Mouse (Mus musculus) testis, postnatal 14 days (tissue): ENCODE data around the gene Nfia.
A peak's percentile ranks its signal among the peaks of the same experiment; 100 is the strongest.

Experiments used
- DNase-seq: peaks from one replicate; pipeline ENCODE4 v3.0.0; 2021; ENCODE audit warnings: low spot score

Nfia gene

GRCm38 (mm10) chr4:97912155-97912554, 139.6 kb downstream of the Nfia start:
- no peak for DNase-seq

GRCm38 (mm10) chr4:97912560-97912959, 140.0 kb downstream of the Nfia start:
- no peak for DNase-seq

GRCm38 (mm10) chr4:97914348-97914747, 141.8 kb downstream of the Nfia start:
- no peak for DNase-seq

- DNase-seq, result no peak
These were observed 142.2 kb downstream of the Nfia start for GRCm38 (mm10) chr4:97914761-97915160.

- no peak for DNase-seq
These were observed 145.0 kb downstream of the Nfia start for GRCm38 (mm10) chr4:97917568-97917967.

GRCm38 (mm10) chr4:97918675-97919074, 146.1 kb downstream of the Nfia start:
- DNase-seq, result no peak

- no peak for DNase-seq
These were observed 147.2 kb downstream of the Nfia start for GRCm38 (mm10) chr4:97919773-97920172.

- DNase-seq, result no peak
These were observed 147.9 kb downstream of the Nfia start for GRCm38 (mm10) chr4:97920287-97921079.

- DNase-seq, result no peak
These were observed 149.1 kb downstream of the Nfia start for GRCm38 (mm10) chr4:97921682-97922081.

- DNase-seq, result no peak
These were observed 150.7 kb downstream of the Nfia start for GRCm38 (mm10) chr4:97923248-97923647.

- peak; percentile 70 for DNase-seq
These were observed 151.4 kb downstream of the Nfia start for GRCm38 (mm10) chr4:97923876-97924316.

GRCm38 (mm10) chr4:97924414-97924813, 151.9 kb downstream of the Nfia start:
- no peak for DNase-seq

- DNase-seq, result no peak
These were observed 152.3 kb downstream of the Nfia start for GRCm38 (mm10) chr4:97924855-97925254.

GRCm38 (mm10) chr4:97925644-97926043, 153.1 kb downstream of the Nfia start:
- no peak for DNase-seq

GRCm38 (mm10) chr4:97926607-97927308, 154.2 kb downstream of the Nfia start:
- no peak for DNase-seq

- no peak for DNase-seq
These were observed 154.7 kb downstream of the Nfia start for GRCm38 (mm10) chr4:97927309-97927656.

GRCm38 (mm10) chr4:97936371-97936770, 163.8 kb downstream of the Nfia start:
- DNase-seq, result no peak

GRCm38 (mm10) chr4:97936912-97937311, 164.4 kb downstream of the Nfia start:
- DNase-seq, result no peak

GRCm38 (mm10) chr4:97939492-97939891, 167.0 kb downstream of the Nfia start:
- no peak for DNase-seq

- no peak for DNase-seq
These were observed 167.5 kb downstream of the Nfia start for GRCm38 (mm10) chr4:97939920-97940520.

GRCm38 (mm10) chr4:97941616-97942015, 169.1 kb downstream of the Nfia start:
- no peak for DNase-seq

GRCm38 (mm10) chr4:97944309-97944708, 171.8 kb downstream of the Nfia start:
- DNase-seq, result no peak

GRCm38 (mm10) chr4:97947484-97947883, 174.9 kb downstream of the Nfia start:
- DNase-seq, result no peak
